Mouse (Mus musculus) neural tube, embryonic 11.5 days (tissue): Measurements from ENCODE around the gene Cdk18. TPM values are rescaled to one million over a fixed set of nuclear protein-coding genes. Genes with fewer than 3 reads are reported as not detected.

Experiments used
- ATAC-seq: fragments of 200-750 bp; cut with Nextera tagmentation; 2 replicates; pipeline ENCODE4 v1.8.0; 2017; ENCODE audit warnings: moderate number of reproducible peaks, mild to moderate bottlenecking, moderate TSS enrichment, moderate library complexity; ENCODE audit not compliant: insufficient read depth, low FRiP score, low TSS enrichment
- DNase-seq: peaks from one replicate; pipeline ENCODE4 v3.0.0-alpha.2; 2015; ENCODE audit warnings: low spot score
- H3K27ac ChIP-seq: fragments of 300-500 bp; sonication (generic); 2 replicates; pipeline ENCODE4 v1.5.1; 2014; ENCODE audit warnings: low read depth, mild to moderate bottlenecking, low read length
- H3K27me3 ChIP-seq: fragments of 300-500 bp; sonication (generic); 2 replicates; pipeline ENCODE4 v1.6.1; 2014; ENCODE audit warnings: mild to moderate bottlenecking, low read length, mixed read lengths; ENCODE audit not compliant: control insufficient read depth, insufficient read depth
- H3K36me3 ChIP-seq: fragments of 300-500 bp; sonication (generic); 2 replicates; pipeline ENCODE4 v1.6.1; 2014; ENCODE audit warnings: mild to moderate bottlenecking, low read length, moderate library complexity, mixed read lengths; ENCODE audit not compliant: control insufficient read depth, insufficient read depth
- H3K4me1 ChIP-seq: fragments of 300-500 bp; sonication (generic); 2 replicates; pipeline ENCODE4 v1.6.1; 2014; ENCODE audit warnings: low read length, mixed read lengths; ENCODE audit not compliant: control insufficient read depth, insufficient read depth
- H3K4me2 ChIP-seq: fragments of 300-500 bp; sonication (generic); 2 replicates; pipeline ENCODE4 v1.6.1; 2014; ENCODE audit warnings: low read depth, mild to moderate bottlenecking, moderate library complexity
- H3K4me3 ChIP-seq: fragments of 300-500 bp; sonication (generic); 2 replicates; pipeline ENCODE4 v1.5.1; 2014; ENCODE audit warnings: low read depth, low read length
- H3K9ac ChIP-seq: fragments of 300-500 bp; sonication (generic); 2 replicates; pipeline ENCODE4 v1.6.1; 2014; ENCODE audit warnings: mild to moderate bottlenecking, low read length
- H3K9me3 ChIP-seq: fragments of 300-500 bp; sonication (generic); 2 replicates; pipeline ENCODE4 v1.6.1; 2016; ENCODE audit warnings: low read length; ENCODE audit not compliant: control insufficient read depth
- WGBS: fragments of 180-500 bp; shearing (Covaris S2); extraction: QIAGEN DNeasy Blood & Tissue Kit; methylation state at CpG from one replicate; pipeline ENCODE4 v1.1.7; 2014; 5-methylcytosine and 5-hydroxymethylcytosine counted together
- polyA plus RNA-seq: library from polyadenylated mRNA; unstranded; fragments of >200 nt; fragmentation: Nextera tagmentation; extraction: Ambion mirVana; gene quantifications from 2 replicates; pipeline ENCODE4 v1.2.1, GENCODE M21; 2014

Gene Cdk18
- polyA plus RNA-seq, 1 experiment from 2014 or later: 1.9 TPM

- H3K4me1 ChIP-seq: no peaks in the 10 kb centered on the region
- no peak overlapping the region for H3K4me2 ChIP-seq
- no peaks in the 10 kb centered on the region for H3K36me3 ChIP-seq
- DNase-seq (no peak), ATAC-seq (no peak)
- WGBS: 56% methylated on average over 3 of the region's 3 CpGs
- no peak overlapping the region for H3K9ac ChIP-seq
- no peak overlapping the region for H3K27ac ChIP-seq
- H3K9me3 ChIP-seq: no peaks in the 10 kb centered on the region
- no peaks in the 10 kb centered on the region for H3K27me3 ChIP-seq
- H3K4me3 ChIP-seq: no peak overlapping the region
Observed at GRCm38 (mm10) chr1:132113098-132113497, 26.4 kb downstream of the Cdk18 start.

DNA sequence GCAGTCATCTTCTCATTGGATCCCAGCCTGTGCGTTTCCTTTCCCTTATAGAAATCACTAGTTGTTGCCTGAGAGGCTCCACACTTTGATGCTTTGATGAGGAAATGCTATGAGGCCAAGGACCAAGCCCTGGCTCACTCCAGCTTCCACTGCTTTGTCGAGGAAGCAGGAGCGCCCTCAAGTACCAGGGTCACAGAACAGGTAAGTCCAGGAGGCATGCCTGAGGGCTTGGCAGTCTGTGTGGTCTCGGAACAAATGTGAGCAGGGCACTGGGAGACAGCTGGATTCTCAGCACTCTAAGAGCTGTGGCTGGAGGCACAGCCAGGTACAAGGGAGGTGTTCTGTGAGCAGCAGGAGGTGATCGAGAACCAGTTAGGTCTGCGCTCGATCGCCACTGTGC lies 27.1 kb downstream of the Cdk18 start:
- no peak for ATAC-seq
- Histone ChIP-seq H3K9ac (no peak overlapping the region), H3K4me1 (no peaks in the 10 kb centered on the region), H3K9me3 (no peaks in the 10 kb centered on the region), H3K4me2 (no peak overlapping the region), H3K4me3 (no peak overlapping the region), H3K27me3 (no peaks in the 10 kb centered on the region), H3K36me3 (no peaks in the 10 kb centered on the region), H3K27ac (no peak overlapping the region)
- 84% methylated on average over 8 of the region's 8 CpGs for WGBS
- no peak for DNase-seq

- no peak for DNase-seq
- no peaks in the 10 kb centered on the region for H3K4me1 ChIP-seq
- H3K27ac ChIP-seq: no peak overlapping the region
- 44% methylated on average over 1 of the region's 1 CpGs for WGBS
- H3K4me2 ChIP-seq: no peak overlapping the region
- H3K4me3 ChIP-seq: no peak overlapping the region
- ATAC-seq: no peak
- H3K9me3 ChIP-seq: no peaks in the 10 kb centered on the region
- H3K27me3 ChIP-seq: no peaks in the 10 kb centered on the region
- no peaks in the 10 kb centered on the region for H3K36me3 ChIP-seq
- H3K9ac ChIP-seq: no peak overlapping the region
Observed at GRCm38 (mm10) chr1:132111411-132111810, 28.1 kb downstream of the Cdk18 start.

- ATAC-seq (no peak), DNase-seq (no peak)
- Histone ChIP-seq H3K4me1 (no peaks in the 10 kb centered on the region), H3K9me3 (no peaks in the 10 kb centered on the region), H3K9ac (no peak overlapping the region), H3K4me2 (no peak overlapping the region), H3K4me3 (no peak overlapping the region), H3K27me3 (no peaks in the 10 kb centered on the region), H3K36me3 (no peaks in the 10 kb centered on the region), H3K27ac (no peak overlapping the region)
- 70% methylated on average over 2 of the region's 2 CpGs for WGBS
Observed at GRCm38 (mm10) chr1:132109368-132109767, 30.1 kb downstream of the Cdk18 start.

- 66% methylated on average over 14 of the region's 14 CpGs for WGBS
- DNase-seq (no peak), ATAC-seq (no peak)
- H3K4me2 ChIP-seq: no peak overlapping the region
- no peak overlapping the region for H3K27ac ChIP-seq
- H3K4me1 ChIP-seq: no peaks in the 10 kb centered on the region
- H3K9me3 ChIP-seq: no peaks in the 10 kb centered on the region
- H3K9ac ChIP-seq: no peak overlapping the region
- no peak overlapping the region for H3K4me3 ChIP-seq
- H3K27me3 ChIP-seq: no peaks in the 10 kb centered on the region
- no peaks in the 10 kb centered on the region for H3K36me3 ChIP-seq
Observed at GRCm38 (mm10) chr1:132104353-132104752, 35.1 kb downstream of the Cdk18 start.

DNA sequence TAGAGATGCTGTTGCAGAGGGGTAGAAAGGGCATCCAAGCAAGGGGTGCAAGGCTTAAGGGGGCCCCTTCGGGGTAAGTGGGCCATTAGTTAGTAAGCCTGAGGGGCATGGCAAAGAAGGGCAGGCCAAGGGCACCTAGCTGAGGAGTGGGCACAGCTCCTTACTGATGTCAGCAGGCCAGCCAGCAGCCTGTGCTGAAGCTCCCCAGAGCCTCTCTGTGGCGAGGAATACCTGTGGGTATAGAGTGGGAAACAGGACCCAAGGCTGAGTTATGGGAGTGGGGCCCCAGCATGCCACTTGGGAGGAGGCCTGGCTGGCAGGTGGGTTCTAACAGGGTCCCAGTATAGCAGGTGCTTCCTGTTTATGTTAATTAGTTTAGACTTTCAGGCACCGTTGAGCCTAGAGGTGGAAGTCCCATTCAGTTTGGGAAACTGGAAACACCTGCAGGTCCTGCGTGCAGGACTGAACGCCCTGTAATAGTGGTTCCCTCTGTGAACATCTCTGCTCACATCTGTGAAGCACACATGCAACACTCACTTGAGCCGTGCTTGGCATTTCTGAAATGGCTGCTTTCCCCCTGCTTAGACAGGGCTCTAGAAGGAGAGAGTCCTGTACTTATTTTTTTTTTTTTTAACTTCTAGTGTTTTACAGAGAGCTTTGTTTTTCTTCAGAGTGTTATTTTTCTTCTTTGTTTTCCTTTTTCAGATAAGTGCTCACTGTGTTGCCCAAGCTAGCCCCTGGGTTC lies 37.4 kb downstream of the Cdk18 start:
- no peaks in the 10 kb centered on the region for H3K27me3 ChIP-seq
- no peaks in the 10 kb centered on the region for H3K9me3 ChIP-seq
- H3K4me3 ChIP-seq: no peak overlapping the region
- no peak for ATAC-seq
- WGBS: 78% methylated on average over 6 of the region's 6 CpGs
- no peak for DNase-seq
- H3K4me2 ChIP-seq: no peak overlapping the region
- no peaks in the 10 kb centered on the region for H3K36me3 ChIP-seq
- H3K27ac ChIP-seq: no peak overlapping the region
- H3K9ac ChIP-seq: no peak overlapping the region
- H3K4me1 ChIP-seq: no peaks in the 10 kb centered on the region

DNA sequence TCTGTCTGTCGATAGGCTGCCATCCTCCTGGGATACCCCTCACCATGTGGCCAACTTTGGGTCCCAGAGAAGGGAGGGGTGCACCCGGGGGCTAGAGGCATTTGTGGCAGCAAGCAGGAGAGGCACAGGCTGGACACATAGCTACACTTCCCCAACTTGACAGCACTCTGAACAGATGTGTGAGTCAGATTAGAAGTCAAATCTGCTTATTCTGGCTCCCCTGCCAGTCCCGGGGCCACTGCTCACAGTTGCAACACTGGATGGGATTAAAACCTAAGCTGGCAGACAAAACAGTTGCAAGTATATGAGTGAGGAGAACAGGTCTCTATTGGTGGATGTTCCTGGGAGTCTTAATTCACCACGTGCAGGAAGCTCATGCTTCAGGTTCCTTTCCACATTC lies 39.7 kb downstream of the Cdk18 start:
- ATAC-seq (no peak), DNase-seq (no peak)
- H3K4me3 ChIP-seq: no peak overlapping the region
- no peaks in the 10 kb centered on the region for H3K27me3 ChIP-seq
- H3K36me3 ChIP-seq: no peaks in the 10 kb centered on the region
- H3K27ac ChIP-seq: no peak overlapping the region
- no peaks in the 10 kb centered on the region for H3K4me1 ChIP-seq
- no peak overlapping the region for H3K4me2 ChIP-seq
- no peak overlapping the region for H3K9ac ChIP-seq
- H3K9me3 ChIP-seq: no peaks in the 10 kb centered on the region
- 82% methylated on average over 4 of the region's 4 CpGs for WGBS

GRCm38 (mm10) chr1:132099016-132099415 lies 40.5 kb downstream of the Cdk18 start:
- Histone ChIP-seq H3K4me3 (no peak overlapping the region), H3K27ac (no peak overlapping the region), H3K27me3 (no peaks in the 10 kb centered on the region), H3K4me2 (no peak overlapping the region), H3K36me3 (no peaks in the 10 kb centered on the region), H3K9ac (no peak overlapping the region), H3K9me3 (no peaks in the 10 kb centered on the region), H3K4me1 (no peaks in the 10 kb centered on the region)
- WGBS: 76% methylated on average over 4 of the region's 4 CpGs
- no peak for DNase-seq
- no peak for ATAC-seq

DNA sequence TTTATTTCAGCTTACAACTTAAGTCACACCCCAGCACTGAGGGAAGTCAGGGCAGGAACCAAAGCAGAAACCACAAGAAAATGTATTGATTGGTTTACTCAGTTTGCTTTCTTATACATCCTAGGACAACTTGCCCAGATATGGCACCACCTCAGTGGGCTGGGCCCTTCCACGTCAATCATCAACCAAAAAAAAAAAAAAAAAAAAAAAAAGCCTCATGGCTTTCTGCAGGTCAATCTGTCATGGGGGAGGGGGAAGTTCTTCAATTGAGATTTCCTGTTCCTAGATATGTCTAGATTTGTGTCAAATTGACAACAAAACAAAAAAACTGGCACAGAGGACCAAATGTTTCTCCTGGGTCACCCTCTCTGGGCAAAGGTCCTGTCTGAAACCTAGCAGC lies 41.4 kb downstream of the Cdk18 start:
- H3K4me2 ChIP-seq: no peak overlapping the region
- 61% methylated on average over 1 of the region's 1 CpGs for WGBS

More for the DNA sequence above, 41.4 kb downstream of the Cdk18 start:
- Histone ChIP-seq H3K36me3 (no peaks in the 10 kb centered on the region), H3K4me1 (no peaks in the 10 kb centered on the region), H3K27me3 (no peaks in the 10 kb centered on the region), H3K9me3 (no peaks in the 10 kb centered on the region), H3K9ac (no peak overlapping the region), H3K27ac (no peak overlapping the region), H3K4me3 (no peak overlapping the region)
- DNase-seq (no peak), ATAC-seq (no peak)
